Mouse (Mus musculus) splenic B cell, adult 2 months (primary cell): ENCODE data around the gene Tmem259.
A peak's percentile ranks its signal among the peaks of the same experiment; 100 is the strongest.

ENCODE experiments used
- DNase-seq: peaks from one replicate; pipeline ENCODE4 v3.0.0-alpha.2; 2011; ENCODE audit warnings: low read depth, low spot score
- H3K27me3 ChIP-seq: 2 replicates; pipeline ENCODE4 v1.6.1; 2012; ENCODE audit warnings: mild to moderate bottlenecking, low read length, moderate library complexity, mixed read lengths; ENCODE audit not compliant: control insufficient read depth, poor library complexity, insufficient read depth, severe bottlenecking
- H3K36me3 ChIP-seq: 2 replicates; pipeline ENCODE4 v1.6.1; 2012; ENCODE audit warnings: mild to moderate bottlenecking, low read length, moderate library complexity, mixed read lengths; ENCODE audit not compliant: control insufficient read depth, poor library complexity, insufficient read depth, severe bottlenecking

Tmem259 gene

DNA sequence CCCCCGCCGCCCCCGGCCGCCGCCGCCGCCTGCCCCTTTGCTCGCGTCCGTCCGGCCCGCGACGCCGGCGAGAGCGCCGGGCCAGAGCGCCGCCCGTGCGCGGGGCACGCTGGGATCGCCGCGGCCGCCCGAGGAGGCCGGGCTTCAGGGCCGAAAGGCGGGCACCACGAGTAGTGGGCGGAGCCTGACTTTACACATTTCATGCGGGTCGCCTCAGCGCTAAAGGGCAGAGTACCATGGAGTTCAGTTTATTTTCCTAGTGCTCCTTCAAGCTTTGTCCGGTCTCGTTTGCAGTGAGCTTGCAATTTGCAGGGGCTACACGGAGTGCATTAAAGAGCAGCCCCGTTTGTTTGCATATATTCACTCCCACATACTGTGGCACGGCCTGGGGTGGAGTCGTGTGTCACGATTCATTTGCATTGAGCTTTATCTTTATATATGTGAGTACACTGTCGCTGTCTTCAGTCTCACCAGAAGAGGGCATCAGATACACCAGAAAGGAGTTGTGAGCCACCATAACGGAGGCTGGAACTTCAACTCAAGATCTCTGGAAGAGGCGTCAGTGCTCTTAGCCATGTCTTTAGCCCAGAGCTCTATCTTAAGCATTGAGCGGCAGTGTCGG, at the start of gene Tmem259:
Tmem259 (minus strand) TSS at position 136 of the 622 bp plus-strand sequence.
- DNase-seq, result peak; percentile 94
- H3K36me3 ChIP-seq, result no peaks in the 10 kb centered on the region

GRCm38 (mm10) chr10:80032799-80033480, 48.8 kb upstream of the Tmem259 start:
- H3K27me3 ChIP-seq, result no peaks in the 10 kb centered on the region
- H3K36me3 ChIP-seq, result peaks cover 35% of the 10 kb centered on the region
- peak; percentile 87 for DNase-seq

More for the DNA sequence above, at the start of gene Tmem259:
- H3K27me3 ChIP-seq, result no peaks in the 10 kb centered on the region

GRCm38 (mm10) chr10:80030736-80031135, 46.6 kb upstream of the Tmem259 start:
- no peaks in the 10 kb centered on the region for H3K27me3 ChIP-seq
- peaks cover 46% of the 10 kb centered on the region for H3K36me3 ChIP-seq
- DNase-seq, result no peak

DNA sequence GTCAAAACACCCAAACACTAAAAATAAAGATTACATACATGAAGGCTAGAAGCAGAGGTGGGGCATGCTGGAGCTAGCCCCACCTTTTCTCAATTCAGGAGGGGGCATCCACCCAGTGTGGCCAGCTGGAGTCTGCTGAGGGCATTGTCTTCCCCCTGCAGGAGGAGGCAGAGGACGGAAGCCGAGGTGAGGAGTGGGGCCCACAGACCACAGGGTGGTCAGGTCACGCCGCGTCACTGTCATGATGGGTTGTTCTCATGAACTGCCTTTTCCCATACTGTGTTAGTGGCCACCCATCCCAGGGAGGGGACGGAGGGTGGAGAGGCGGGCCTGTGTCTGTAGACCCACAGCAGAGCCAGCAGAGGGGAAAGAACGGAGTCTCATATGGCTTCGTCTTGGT, 46.1 kb upstream of the Tmem259 start:
- no peaks in the 10 kb centered on the region for H3K27me3 ChIP-seq
- no peak for DNase-seq
- peaks cover 51% of the 10 kb centered on the region for H3K36me3 ChIP-seq

- H3K36me3 ChIP-seq, result peaks cover 56% of the 10 kb centered on the region
- no peaks in the 10 kb centered on the region for H3K27me3 ChIP-seq
- DNase-seq, result no peak
Measured at GRCm38 (mm10) chr10:80028521-80028846, 44.4 kb upstream of the Tmem259 start.

GRCm38 (mm10) chr10:80027681-80028520, 43.8 kb upstream of the Tmem259 start:
- DNase-seq, result no peak
- peaks cover 57% of the 10 kb centered on the region for H3K36me3 ChIP-seq
- no peaks in the 10 kb centered on the region for H3K27me3 ChIP-seq

- H3K27me3 ChIP-seq, result no peaks in the 10 kb centered on the region
- peak; percentile 47 for DNase-seq
- H3K36me3 ChIP-seq, result peaks cover 64% of the 10 kb centered on the region
Measured at GRCm38 (mm10) chr10:80025889-80026288, 41.8 kb upstream of the Tmem259 start.

- no peak for DNase-seq
- no peaks in the 10 kb centered on the region for H3K27me3 ChIP-seq
- H3K36me3 ChIP-seq, result peaks cover 66% of the 10 kb centered on the region
Measured at GRCm38 (mm10) chr10:80025463-80025862, 41.3 kb upstream of the Tmem259 start.

- H3K27me3 ChIP-seq, result no peaks in the 10 kb centered on the region
- no peak for DNase-seq
Measured at GRCm38 (mm10) chr10:80025044-80025347, 40.9 kb upstream of the Tmem259 start.

GRCm38 (mm10) chr10:80024229-80025043, 40.3 kb upstream of the Tmem259 start:
- Histone ChIP-seq H3K36me3 (peaks cover 63% of the 10 kb centered on the region), H3K27me3 (no peaks in the 10 kb centered on the region)
- peak; percentile 83 for DNase-seq

More at GRCm38 (mm10) chr10:80025044-80025347, 40.9 kb upstream of the Tmem259 start:
- peaks cover 64% of the 10 kb centered on the region for H3K36me3 ChIP-seq

GRCm38 (mm10) chr10:80023758-80024157, 39.6 kb upstream of the Tmem259 start:
- DNase-seq, result no peak
- Histone ChIP-seq H3K27me3 (no peaks in the 10 kb centered on the region), H3K36me3 (peaks cover 59% of the 10 kb centered on the region)

GRCm38 (mm10) chr10:80022806-80023205, 38.7 kb upstream of the Tmem259 start:
- H3K36me3 ChIP-seq, result peaks cover 51% of the 10 kb centered on the region
- DNase-seq, result no peak
- no peaks in the 10 kb centered on the region for H3K27me3 ChIP-seq

DNA sequence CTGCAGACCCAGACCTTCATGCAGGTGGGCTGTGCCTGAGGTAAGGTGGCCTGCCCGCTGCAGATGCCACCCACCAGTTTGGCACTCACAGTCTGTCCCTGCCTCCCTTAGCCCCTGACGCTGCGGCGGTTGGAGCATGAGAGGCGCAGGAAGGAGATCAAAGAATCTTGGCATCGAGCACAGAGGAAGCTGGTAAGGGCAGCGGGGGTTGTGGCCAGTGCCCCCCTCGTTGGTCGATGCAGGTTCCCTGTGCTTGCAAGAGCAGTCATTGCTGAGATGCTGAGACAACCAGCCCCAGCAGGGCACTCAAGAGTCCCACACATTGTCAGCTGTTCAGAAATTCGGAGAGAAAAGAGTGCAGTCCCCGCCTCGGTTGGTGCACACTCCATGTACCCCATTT, 38.0 kb upstream of the Tmem259 start:
- H3K36me3 ChIP-seq, result peaks cover 45% of the 10 kb centered on the region
- DNase-seq, result no peak

GRCm38 (mm10) chr10:80021320-80021641, 37.2 kb upstream of the Tmem259 start:
- no peak for DNase-seq
- Histone ChIP-seq H3K27me3 (no peaks in the 10 kb centered on the region), H3K36me3 (peaks cover 37% of the 10 kb centered on the region)

More for the DNA sequence above, 38.0 kb upstream of the Tmem259 start:
- H3K27me3 ChIP-seq, result no peaks in the 10 kb centered on the region
